Mouse (Mus musculus): ENCODE results near the gene Pus7. TPM values are rescaled to one million over a fixed set of nuclear protein-coding genes. Genes with fewer than 3 reads are reported as not detected.
A peak's percentile ranks its signal among the peaks of the same experiment; 100 is the strongest.

The Pus7 gene
- total RNA-seq, 2 experiments from 2014 or later, result 16.2 to 17.8 TPM

DNA sequence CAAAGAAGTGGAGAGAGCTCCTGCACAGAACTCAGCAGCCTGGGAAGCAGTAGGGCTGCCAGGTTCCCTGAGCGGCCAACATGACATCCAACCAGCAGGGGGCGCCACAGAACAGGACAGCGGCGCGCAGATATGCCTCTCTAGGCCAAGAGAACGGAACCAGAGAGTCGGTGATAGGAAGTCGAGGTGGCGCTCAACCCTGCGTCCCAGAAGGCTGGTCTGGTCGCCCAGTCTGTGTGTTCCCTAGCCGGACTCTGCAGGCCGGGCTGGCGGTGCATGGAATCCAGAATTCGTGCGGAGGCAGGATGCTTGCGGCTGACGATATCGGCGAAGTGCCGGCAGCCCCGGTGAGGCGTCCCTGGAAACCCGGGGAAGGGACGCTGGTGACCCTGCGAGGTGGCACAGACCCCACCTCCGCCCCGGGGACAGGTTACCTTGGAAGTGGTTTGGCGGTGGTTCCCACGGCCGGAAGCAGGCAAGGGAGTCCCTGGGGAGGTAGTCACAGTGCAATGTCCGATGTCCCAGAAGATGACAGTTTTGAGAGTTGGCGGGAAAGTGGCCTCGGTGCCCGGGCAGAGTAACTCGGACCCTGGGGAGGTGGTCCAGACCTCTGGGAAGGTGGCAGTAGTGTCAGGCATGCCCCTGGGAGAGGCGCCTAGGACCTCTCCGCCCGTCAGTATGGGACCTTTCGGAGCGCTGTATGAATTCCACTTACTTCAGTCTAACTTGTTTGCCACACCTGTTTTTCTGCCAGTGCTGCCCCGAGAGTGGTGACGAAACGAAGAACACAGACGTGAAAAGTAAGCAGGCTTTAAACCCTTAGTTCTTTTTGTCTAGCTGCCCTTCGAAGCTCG is 4.3 kb upstream of the Pus7 start, which contains the start of gene Rint1:
TSS of gene Rint1 (plus strand) at position 176 of the 854 bp plus-strand sequence.
- TF ChIP-seq CTCF (IDR thresholded peaks at IDR 0.05), result peak; percentile 100
- H3K4me3 ChIP-seq, result peak within 1 kb of the TSS; percentile 90
- peak within 1 kb of the TSS; percentile 85 for H3K27ac ChIP-seq
- DNase-seq (ENCODE audit: extremely low spot score in 1 of 2, low spot score in 2 of 2), result peak; percentile 92 to 98
- intact Hi-C loops (cut with DNase I), result no loop called here

DNA sequence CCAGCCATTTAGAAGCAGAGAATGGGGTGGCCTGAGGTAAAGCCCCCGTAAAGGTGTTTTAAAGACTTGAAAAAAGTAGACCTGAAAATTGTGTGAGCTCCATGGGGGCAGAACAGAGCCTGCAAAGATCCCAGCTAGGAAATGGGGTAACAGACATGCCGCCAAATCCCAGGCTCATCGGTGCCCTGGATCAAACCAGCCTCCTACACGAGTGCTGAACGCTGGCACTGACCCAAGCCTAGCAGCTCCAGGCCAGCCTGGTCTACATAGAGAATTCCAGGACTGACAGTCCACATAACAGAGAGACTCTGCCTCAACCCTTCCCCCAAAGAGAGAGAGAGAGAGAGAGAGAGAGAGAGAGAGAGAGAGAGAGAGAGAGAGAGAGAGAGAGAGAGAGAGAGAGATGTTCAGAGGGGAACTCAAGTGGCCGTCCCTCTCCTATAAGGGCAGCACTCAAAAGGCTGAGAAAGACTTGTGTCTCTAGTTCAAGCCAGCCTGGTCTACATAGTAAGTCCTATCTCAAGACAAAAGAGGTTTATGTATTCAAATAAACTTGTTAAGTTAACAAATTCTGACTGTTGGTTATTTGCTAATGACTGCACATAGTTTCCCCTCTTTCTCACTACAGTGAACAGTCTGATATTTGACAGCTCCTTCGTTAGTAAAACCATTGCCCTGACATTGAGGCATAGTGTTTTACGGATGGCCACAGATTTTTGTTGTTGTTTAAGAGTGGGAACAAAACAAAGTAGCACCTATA is 1.3 kb downstream of the Pus7 start:
- DNase-seq (ENCODE audit: extremely low spot score in 1 of 2, low spot score in 2 of 2), result no peak
- intact Hi-C loops (cut with DNase I), result no loop called here
- H3K4me3 ChIP-seq, result peak overlapping the region; percentile 91
- no peak for TF ChIP-seq CTCF (IDR thresholded peaks at IDR 0.05)
- H3K27ac ChIP-seq, result no peak overlapping the region

DNA sequence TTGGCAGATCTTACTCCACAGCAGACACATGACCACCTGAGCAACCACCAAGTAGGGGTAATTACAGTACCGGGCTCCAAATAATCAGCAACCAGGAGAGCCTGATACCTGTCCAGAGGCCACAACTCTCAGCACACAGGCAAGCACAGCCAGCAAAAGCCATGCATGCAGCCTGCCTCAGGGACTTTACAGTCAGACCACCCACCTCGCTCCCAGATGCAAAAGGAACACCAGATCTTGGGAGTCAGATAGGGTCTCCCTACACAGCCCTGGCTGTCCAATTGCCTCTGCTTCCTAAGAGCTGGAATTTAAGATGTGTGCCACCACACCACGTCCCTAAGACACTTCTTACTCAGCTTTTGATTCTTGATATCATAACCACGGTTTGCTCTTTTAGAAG is 2.3 kb downstream of the Pus7 start:
- DNase-seq (ENCODE audit: extremely low spot score in 1 of 2, low spot score in 2 of 2), result no peak
- intact Hi-C loops (cut with DNase I), result no loop called here
- H3K27ac ChIP-seq, result no peak overlapping the region
- no peak overlapping the region for H3K4me3 ChIP-seq
- no peak for TF ChIP-seq CTCF (IDR thresholded peaks at IDR 0.05)

DNA sequence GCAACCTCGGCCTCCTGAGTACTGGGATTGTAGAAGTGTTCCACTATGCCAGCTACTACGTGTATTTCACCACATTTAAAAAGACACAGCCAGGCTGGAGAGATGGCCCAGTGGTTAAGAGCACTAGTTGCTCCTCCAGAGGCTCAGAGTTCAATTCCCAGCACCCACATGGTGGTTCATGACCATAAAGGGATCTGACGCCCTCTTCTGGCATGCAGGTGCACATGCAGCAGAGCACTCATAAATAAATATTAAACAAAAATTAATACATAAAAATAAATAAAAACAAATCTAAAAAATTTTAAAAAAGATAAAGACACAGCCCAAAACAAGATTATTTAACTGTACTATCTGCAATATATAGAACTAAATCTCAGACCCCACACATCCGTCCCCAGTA is 3.0 kb downstream of the Pus7 start:
- DNase-seq (ENCODE audit: extremely low spot score in 1 of 2, low spot score in 2 of 2), result no peak
- Histone ChIP-seq H3K27ac (no peak overlapping the region), H3K4me3 (no peak overlapping the region)
- intact Hi-C loops (cut with DNase I), result no loop called here
- peak; percentile 20; the same call in 1 of the 2 replicates for TF ChIP-seq CTCF (IDR thresholded peaks at IDR 0.05)

DNA sequence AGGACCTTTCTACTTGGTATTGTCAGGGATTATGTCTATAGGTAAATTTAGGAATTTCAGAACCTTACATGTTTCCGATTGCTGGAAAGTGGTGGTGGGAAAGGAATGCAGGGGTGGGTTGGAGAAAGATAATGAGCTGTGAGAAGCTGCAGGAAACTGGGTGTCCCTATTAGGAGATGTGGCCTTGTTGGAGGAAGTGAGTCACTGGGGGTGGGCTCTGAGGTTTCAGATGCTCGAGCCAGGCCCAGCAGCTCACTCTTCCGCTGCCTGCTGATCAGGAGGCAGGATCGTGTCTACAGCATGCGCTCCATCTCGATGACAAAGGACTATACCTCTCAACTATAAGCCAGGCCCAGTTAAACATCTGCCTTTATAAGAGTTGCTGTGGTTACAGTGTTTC is 9.3 kb downstream of the Pus7 start:
- no peak for TF ChIP-seq CTCF (IDR thresholded peaks at IDR 0.05)
- intact Hi-C loops (cut with DNase I), result no loop called here
- Histone ChIP-seq H3K27ac (no peak overlapping the region), H3K4me3 (no peak overlapping the region)
- DNase-seq (ENCODE audit: extremely low spot score in 1 of 2, low spot score in 2 of 2), result no peak

DNA sequence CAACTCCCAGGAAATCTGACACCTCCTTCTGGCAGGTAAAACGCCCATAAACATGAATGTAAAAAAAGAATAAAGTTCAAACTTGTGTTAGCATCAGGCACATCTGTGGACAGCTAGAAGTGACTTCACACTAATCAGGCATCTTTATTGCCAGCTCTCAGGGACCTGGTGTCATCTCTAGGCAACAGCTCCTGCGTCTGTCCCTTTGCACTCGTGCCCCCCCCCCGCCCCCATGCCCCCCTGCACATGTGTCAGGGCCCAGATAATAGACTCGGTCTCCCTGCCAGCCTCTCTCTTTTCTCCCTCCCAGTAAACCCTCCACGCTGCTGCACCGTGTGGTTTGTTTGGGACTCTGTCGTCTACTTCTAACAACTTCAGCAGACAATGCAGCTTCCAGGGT is 12.4 kb downstream of the Pus7 start:
- TF ChIP-seq CTCF (IDR thresholded peaks at IDR 0.05), result no peak
- DNase-seq (ENCODE audit: extremely low spot score in 1 of 2, low spot score in 2 of 2), result no peak
- intact Hi-C loops (cut with DNase I), result no loop called here
- no peak overlapping the region for H3K4me3 ChIP-seq
- H3K27ac ChIP-seq, result no peak overlapping the region

DNA sequence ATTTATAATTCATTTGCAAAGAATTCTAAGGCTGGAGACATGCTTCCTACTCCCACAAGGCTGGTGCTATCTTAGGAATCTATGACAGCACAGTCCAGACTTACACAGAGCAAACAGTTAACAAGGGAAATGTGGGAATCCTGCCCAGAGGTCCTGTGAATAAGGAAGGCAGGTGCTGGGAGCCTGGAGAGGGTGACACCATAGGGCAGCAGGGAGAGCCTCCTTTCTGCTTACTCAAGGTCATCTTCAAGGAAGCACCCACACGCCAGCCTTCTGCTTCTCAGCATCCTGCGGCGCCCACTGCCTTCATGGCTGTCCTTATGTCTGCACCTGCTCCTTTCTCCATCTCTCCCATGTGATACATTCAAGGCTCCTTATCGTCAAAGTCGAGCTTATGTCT is 19.0 kb downstream of the Pus7 start:
- TF ChIP-seq CTCF (IDR thresholded peaks at IDR 0.05), result no peak
- Histone ChIP-seq H3K4me3 (no peak overlapping the region), H3K27ac (peak overlapping the region; percentile 69)
- DNase-seq (ENCODE audit: extremely low spot score in 1 of 2, low spot score in 2 of 2), result peak in 1 of 2 experiments; percentile 43
- intact Hi-C loops (cut with DNase I), result loop anchor here (5.0 kb wide), 1 partner anchor 262 kb away; no protein-coding TSS in a partner anchor

DNA sequence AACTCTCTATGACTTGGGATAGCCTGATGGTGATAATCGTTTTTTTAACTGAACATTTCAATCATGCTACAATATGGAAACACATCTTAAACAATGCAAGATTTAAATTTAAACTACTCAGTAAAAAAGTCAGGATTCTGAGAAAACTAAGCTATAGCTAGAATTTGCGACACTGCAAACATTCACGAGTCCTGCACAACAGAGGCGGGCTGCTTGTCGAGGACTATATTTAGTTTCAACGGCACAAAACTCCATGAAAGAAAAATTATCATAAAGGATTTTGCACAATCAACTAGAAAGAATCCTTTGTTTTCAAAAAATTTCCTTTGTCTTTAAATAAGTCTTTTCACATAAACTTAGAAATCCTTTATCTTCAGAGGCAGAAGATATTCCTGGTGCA is 21.0 kb downstream of the Pus7 start:
- TF ChIP-seq CTCF (IDR thresholded peaks at IDR 0.05), result no peak
- intact Hi-C loops (cut with DNase I), result loop anchor here (5.0 kb wide), 1 partner anchor 260 kb away; no protein-coding TSS in a partner anchor
- Histone ChIP-seq H3K27ac (peak overlapping the region; percentile 10; the same call in 1 of the 2 replicates), H3K4me3 (no peak overlapping the region)
- no peak for DNase-seq (ENCODE audit: extremely low spot score in 1 of 2, low spot score in 2 of 2)

DNA sequence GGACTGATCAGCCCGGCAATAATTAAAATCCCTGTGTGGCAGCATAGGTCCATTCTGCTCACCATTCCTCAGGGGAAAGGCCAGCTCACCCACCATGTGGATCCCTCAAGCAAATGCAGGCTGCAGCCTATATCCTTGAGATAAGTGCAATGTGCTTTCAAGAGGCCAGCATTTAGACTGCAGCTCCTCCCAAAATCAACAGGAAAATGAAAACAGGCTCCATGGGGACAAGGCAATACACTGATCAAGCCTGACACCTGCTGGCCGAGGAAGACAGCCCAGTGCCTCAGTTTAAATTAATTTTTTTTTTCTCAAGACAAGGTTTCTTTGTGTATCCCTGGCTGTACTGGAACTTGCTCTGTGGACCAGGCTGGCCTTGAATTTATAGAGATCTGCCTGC is 24.9 kb downstream of the Pus7 start:
- peak in 1 of 2 experiments; percentile 43 for DNase-seq (ENCODE audit: extremely low spot score in 1 of 2, low spot score in 2 of 2)

DNA sequence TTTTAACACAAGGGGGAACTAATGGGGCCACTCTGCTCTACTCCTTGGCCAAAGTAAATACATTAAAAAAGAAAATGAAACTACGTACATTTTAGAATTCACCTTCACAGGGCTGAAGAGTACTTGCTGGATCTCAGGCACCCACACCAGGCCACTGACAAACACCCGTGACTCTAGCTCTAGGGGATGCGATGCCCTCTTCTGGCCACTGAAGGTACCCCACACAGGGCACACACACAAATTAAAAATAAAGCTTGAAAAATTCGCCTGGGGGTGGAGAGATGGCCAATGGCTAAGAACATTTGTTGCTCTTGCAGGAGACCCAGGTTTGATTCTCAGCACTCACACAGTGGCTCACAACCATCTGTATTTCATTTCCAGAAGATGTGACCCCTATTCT is 27.1 kb downstream of the Pus7 start:
- DNase-seq (ENCODE audit: extremely low spot score in 1 of 2, low spot score in 2 of 2), result no peak
- intact Hi-C loops (cut with DNase I), result no loop called here
- no peak overlapping the region for H3K27ac ChIP-seq
- no peak overlapping the region for H3K4me3 ChIP-seq
- no peak; the same call in 1 of the 2 replicates for TF ChIP-seq CTCF (IDR thresholded peaks at IDR 0.05)

More for the DNA sequence above, 24.9 kb downstream of the Pus7 start:
- TF ChIP-seq CTCF (IDR thresholded peaks at IDR 0.05), result peak; percentile 63
- Histone ChIP-seq H3K27ac (no peak overlapping the region; the same call in 1 of the 2 replicates), H3K4me3 (no peak overlapping the region)
- intact Hi-C loops (cut with DNase I), result loop anchor here (2.0 kb wide), 1 partner anchor 84 kb away; no protein-coding TSS in a partner anchor

DNA sequence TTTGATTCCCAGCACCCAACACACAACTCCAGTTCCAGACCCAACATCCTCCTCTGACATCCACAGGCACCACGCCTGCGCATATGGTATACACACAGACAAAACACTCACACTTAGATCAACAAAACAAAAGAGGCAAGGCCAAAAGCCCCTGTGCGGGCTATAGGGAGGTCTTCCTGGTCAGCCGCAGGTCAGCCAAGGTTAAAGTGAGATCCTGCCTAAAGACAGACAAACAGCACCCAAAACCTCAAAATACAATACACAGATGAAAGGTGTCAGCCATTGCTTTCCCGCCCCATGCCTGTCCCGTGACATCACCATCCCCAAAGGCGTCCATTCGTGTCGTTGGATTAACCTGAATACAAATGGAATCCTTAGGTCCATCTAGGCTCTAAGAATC is 27.9 kb downstream of the Pus7 start:
- intact Hi-C loops (cut with DNase I), result no loop called here

DNA sequence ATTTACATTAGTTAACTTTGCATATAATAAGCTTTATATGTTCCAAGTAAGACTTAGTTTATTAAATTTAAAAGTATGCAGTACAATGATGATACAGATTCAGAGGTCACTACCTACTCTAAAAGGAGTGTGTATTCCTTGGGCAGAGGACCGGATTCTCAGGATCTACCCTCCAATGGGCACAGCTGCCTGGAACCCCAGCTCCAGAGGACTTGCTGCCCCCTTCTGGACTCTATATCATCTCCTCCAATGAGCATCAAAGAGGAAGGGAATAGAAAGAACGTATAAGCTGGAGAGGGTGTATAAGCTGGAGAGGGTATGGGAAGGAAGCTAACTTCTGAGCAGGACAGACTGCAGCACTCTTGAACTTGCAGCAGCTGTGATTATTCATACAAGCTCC is 33.6 kb downstream of the Pus7 start:
- Histone ChIP-seq H3K4me3 (no peak overlapping the region), H3K27ac (no peak overlapping the region)
- intact Hi-C loops (cut with DNase I), result no loop called here
- DNase-seq (ENCODE audit: extremely low spot score in 1 of 2, low spot score in 2 of 2), result no peak
- peak; percentile 17 for TF ChIP-seq CTCF (IDR thresholded peaks at IDR 0.05)

More for the DNA sequence above, 27.9 kb downstream of the Pus7 start:
- Histone ChIP-seq H3K27ac (no peak overlapping the region), H3K4me3 (no peak overlapping the region)
- no peak for DNase-seq (ENCODE audit: extremely low spot score in 1 of 2, low spot score in 2 of 2)
- no peak for TF ChIP-seq CTCF (IDR thresholded peaks at IDR 0.05)
